Mouse (Mus musculus): ENCODE results near the gene Cnih4.

Cnih4 gene

GRCm38 (mm10) chr1:181210601-181211402, 66.3 kb downstream of the Cnih4 start:
- no peak for DNase-seq (ENCODE audit: extremely low spot score, low read depth, low spot score)

DNA sequence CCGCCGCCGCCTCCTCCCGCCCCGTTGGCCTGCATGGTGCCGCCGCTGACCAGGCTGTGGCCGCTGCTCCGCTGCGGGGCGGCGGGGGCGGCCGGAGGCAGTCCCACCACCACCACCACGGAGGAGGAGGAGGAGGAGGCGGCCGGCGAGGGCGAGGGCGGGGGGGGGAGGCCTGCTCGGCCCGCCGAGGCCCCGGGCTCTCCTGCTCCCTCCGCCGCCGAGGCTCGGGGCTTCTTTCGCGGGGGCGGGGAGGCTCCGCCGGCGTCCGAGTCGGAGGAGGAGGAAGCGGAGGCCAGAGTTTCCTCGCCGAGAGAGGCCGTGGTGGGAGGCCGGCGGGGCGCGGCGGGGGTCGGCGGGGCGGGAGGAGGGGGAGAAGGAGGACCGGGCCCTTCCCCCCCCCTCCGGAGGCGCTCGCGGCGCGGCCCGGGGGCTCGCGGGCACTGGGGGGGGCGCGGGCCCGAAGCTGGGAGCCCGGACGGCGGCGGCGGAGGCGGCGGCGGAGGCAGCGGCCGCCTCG, 67.0 kb downstream of the Cnih4 start:
- no peak for DNase-seq (ENCODE audit: extremely low spot score, low read depth, low spot score)

DNA sequence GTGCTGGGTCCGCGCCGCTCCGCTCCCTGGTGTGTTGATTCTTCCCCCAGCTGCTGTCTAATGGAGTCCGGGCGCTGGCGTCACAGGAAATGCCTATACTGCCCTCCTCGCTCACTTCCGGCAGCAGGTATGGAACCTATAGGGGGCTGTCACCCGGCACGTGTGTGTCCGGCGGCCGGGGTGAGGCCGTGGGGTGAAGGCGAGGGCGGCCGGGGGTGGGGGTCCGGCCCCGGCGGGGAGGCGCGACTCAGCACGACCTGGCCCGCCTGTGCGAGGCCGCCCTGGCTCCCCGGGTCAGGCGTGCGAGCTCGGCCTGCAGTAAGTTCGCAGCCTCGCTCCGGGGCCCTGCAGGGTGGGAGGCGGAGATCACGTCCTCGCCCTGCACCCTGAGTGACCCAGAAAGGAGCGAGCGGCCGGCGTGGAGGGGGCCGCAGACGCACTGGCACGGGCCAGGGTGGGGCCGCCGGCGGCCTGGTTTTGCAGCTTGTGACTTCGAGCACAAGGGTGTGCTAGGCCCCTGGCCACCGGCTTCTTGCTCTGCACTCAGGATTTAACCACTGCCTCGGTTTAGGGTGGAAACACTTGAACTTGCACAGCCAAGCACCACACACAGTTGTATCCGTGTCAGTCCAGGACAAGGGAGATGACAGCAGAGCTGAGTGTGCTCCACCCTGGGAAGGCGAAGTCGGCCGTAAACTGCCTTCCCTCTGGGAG, 67.6 kb downstream of the Cnih4 start, which contains the start of gene Wdr26:
TSS of gene Wdr26 (minus strand) at position 82 of the 714 bp plus-strand sequence.
- peak; percentile 33 for DNase-seq (ENCODE audit: extremely low spot score, low read depth, low spot score)

- no peak for DNase-seq (ENCODE audit: extremely low spot score, low read depth, low spot score)
These were observed 70.0 kb downstream of the Cnih4 start for GRCm38 (mm10) chr1:181214296-181215035.

- no peak for DNase-seq (ENCODE audit: extremely low spot score, low read depth, low spot score)
These were observed 71.8 kb downstream of the Cnih4 start for GRCm38 (mm10) chr1:181216315-181216714.

All from hindlimb bud, embryonic 11.5 days (tissue).